Mouse (Mus musculus) kidney, adult 2 months (tissue): Measurements from ENCODE around the gene Zfp64. TPM values are rescaled to one million over a fixed set of nuclear protein-coding genes. Genes with fewer than 3 reads are reported as not detected.
"Not testable (repeated sequence)": the region's sequence is repeated elsewhere in the genome, so short reads cannot be mapped to it uniquely, and the experiment has no call there.

Experiments
- DNase-seq: peaks from one replicate; pipeline ENCODE4 v3.0.0; 2021
- H3K27ac ChIP-seq: fragments of 200-500 bp; 2 replicates; pipeline ENCODE4 v1.5.1; 2012; ENCODE audit warnings: low read depth, low read length, control low read depth, inconsistent platforms; ENCODE audit not compliant: insufficient read depth
- H3K27me3 ChIP-seq: fragments of 200-500 bp; replicated peaks from 2 replicates; pipeline ENCODE4 v1.6.1; 2012; ENCODE audit warnings: mild to moderate bottlenecking, moderate library complexity, low read length, inconsistent platforms; ENCODE audit not compliant: control insufficient read depth, insufficient read depth
- H3K36me3 ChIP-seq: fragments of 200-500 bp; 2 replicates; pipeline ENCODE4 v1.6.1; 2012; ENCODE audit warnings: mild to moderate bottlenecking, moderate library complexity, low read length, inconsistent platforms; ENCODE audit not compliant: control insufficient read depth, insufficient read depth
- H3K4me1 ChIP-seq: fragments of 200-500 bp; 2 replicates; pipeline ENCODE4 v1.6.1; 2011; ENCODE audit warnings: low read length; ENCODE audit not compliant: control insufficient read depth, insufficient read depth
- H3K4me3 ChIP-seq: fragments of 200-500 bp; 2 replicates; pipeline ENCODE4 v1.5.1; 2011; ENCODE audit warnings: mild to moderate bottlenecking, low read depth, low read length, control low read depth; ENCODE audit not compliant: insufficient read depth
- CTCF ChIP-seq: fragments of 200-500 bp; conservative IDR thresholded peaks from 2 replicates; pipeline ENCODE4 v1.5.1; 2011; ENCODE audit warnings: low read depth, mild to moderate bottlenecking, control low read depth, low read length, moderate library complexity, mixed read lengths; ENCODE audit not compliant: insufficient read depth, insufficient read length
- POLR2A ChIP-seq: fragments of 200-500 bp; IDR thresholded peaks from one replicate; pipeline ENCODE4 v1.6.1; 2011; ENCODE audit warnings: low read depth, low read length, control low read depth
- WGBS: fragments of 180-500 bp; shearing (Covaris S2); methylation state at CpG from one replicate; pipeline ENCODE4 v1.1.7; 2018; 5-methylcytosine and 5-hydroxymethylcytosine counted together
- polyA plus RNA-seq: library from polyadenylated mRNA; depleted of rRNA; stranded (reverse); fragments of >200 nt; gene quantifications from 2 replicates; pipeline ENCODE4 v1.2.3, GENCODE M21; 2012

The Zfp64 gene
- polyA plus RNA-seq, 1 experiment: 18.6 TPM

DNA sequence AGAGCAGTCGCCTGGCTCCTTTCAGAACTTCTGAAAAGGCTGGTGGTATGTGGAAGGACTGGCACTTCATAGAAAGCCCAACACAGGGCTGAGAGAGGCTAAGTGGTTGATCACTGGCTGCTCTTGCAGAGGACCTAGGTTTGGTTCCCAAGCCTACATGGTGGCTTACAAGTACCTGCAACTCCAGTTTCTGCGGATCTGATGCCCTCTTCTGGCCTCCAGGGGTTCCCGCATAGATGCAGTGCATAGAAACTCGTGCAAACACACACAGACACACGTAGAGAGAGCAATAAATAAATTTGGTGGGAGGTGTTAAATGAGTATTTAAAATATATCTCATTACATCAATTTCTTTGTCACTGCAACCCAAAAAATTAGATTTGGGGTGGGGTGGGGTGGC, 90.5 kb downstream of the Zfp64 start:
- Histone ChIP-seq H3K27me3 (no peaks in the 10 kb centered on the region), H3K27ac (no peak overlapping the region), H3K4me1 (no peaks in the 10 kb centered on the region), H3K4me3 (no peak overlapping the region), H3K36me3 (no peaks in the 10 kb centered on the region)
- 84% methylated on average over 5 of the region's 5 CpGs for WGBS
- TF ChIP-seq CTCF (no peak), POLR2A (no peak)
- DNase-seq: no peak

DNA sequence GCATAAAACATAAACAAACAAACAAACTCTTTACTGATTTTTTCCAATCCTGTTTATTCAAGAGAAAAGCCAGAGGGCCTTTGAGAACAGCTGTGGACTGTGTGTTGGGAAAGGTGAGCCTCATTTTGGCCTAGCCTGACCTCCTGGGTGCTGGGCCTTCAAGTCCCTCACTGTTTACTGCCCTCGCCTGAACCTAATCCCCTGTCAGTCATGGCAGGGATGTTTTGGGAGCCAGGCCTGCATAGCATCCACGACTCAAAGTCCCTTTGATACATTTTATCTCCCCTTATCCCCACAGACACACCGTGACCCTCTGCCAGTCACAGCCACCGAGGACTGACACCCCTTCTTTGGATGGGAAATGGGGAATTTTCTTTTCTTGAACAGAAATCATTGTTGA, 92.7 kb downstream of the Zfp64 start:
- DNase-seq: no peak
- WGBS: 68% methylated on average over 4 of the region's 4 CpGs
- Histone ChIP-seq H3K27me3 (no peaks in the 10 kb centered on the region), H3K36me3 (no peaks in the 10 kb centered on the region), H3K4me1 (no peaks in the 10 kb centered on the region), H3K4me3 (no peak overlapping the region), H3K27ac (no peak overlapping the region)
- no peak for TF ChIP-seq POLR2A
- TF ChIP-seq CTCF: no peak

DNA sequence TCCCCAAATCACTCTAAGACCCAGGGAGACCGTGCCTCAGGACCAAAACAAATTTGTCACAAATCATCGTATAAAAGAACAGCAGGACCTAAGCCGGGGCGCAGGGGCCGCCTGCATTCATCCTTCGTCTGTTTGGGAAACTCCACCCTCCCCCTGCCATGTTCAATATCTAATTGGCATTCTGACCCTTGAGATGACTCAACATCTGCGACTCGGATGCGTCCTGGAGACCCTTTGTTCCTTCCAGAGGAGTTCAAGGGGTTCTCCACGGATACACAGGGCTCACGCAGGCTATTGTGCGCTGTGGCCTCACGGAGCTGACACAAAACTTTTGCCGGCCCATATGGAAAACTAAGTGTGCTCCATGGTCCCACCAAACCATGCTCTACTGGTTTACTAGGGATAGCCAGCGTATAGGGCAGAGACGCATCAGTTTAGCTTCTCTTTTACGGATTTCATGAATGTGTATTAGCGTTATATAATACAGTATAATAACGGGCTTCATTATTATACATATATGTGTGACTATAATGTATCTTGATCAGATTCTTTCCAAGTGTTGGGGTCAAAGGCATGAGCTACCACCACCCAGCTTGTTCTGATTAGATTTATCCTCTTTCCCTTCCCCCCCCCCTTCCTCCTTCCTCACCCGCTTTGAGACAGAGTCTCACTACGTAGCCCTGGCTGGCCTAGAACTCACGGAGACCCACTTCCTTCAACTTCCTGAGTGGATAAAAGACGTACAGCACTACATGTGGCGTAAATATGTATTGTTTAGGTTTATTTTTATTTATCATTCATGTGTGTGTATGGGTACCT, 94.3 kb downstream of the Zfp64 start:
- Histone ChIP-seq H3K36me3 (no peaks in the 10 kb centered on the region), H3K4me1 (no peaks in the 10 kb centered on the region), H3K27ac (no peak overlapping the region), H3K27me3 (no peaks in the 10 kb centered on the region), H3K4me3 (no peak overlapping the region)
- no peak for DNase-seq
- no peak for TF ChIP-seq POLR2A
- TF ChIP-seq CTCF: no peak
- WGBS: 76% methylated on average over 24 of the region's 24 CpGs

DNA sequence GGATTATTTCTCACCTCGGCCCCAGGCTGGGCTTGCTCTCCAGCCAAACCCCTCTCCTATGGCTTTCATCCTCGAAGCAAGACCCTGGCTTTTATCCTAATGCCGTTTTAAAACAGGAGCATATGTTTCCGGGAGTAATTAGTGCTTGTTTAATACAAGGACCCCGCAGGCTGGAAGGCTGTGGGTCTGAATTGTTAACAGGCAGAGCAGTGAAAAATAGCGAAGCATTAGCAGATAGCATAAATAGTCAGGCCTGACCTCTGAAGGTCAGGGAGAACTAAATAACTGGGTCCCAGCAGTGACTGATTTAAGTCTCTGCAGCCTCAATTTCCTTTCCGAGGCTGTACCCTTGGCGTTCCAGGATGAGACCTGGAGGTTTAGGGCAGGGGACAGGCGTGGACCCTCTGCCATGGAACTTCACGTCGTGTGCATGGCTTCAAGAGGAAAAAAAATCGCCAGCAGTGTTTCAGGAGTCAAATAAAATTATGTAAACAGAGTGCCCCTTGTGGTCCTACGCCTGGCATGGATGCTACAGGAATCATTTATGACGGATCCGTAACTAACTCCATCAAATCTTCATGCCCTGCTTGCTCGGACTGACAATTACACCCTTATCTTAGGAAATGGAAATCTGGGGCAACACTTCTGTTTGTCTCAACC, 95.2 kb downstream of the Zfp64 start:
- H3K4me3 ChIP-seq: no peak overlapping the region
- no peak overlapping the region for H3K27ac ChIP-seq
- no peaks in the 10 kb centered on the region for H3K27me3 ChIP-seq
- no peak for DNase-seq
- no peaks in the 10 kb centered on the region for H3K4me1 ChIP-seq
- H3K36me3 ChIP-seq: no peaks in the 10 kb centered on the region
- TF ChIP-seq CTCF (no peak), POLR2A (no peak)
- 38% methylated on average over 16 of the region's 16 CpGs for WGBS

DNA sequence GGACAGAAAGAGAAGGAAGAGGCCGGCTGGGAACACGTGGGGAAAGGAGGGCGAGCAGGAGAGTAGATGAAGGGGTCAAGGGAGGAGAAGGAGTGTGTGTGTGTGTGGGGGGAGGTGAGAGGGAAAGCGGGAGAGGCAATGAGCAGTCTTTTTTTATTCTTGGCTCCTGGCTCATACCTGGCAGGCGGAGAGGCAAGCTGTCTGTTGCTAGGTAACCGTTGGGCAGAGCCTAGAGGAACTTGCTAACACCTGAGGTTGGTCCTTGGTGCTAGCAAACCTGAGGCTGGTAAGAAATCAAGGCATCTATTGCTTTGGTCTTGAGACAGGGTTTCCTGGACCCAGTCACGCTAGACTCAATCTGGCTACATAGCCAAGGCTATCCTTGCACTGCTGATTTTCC, 98.7 kb downstream of the Zfp64 start:
- TF ChIP-seq CTCF: no peak
- TF ChIP-seq POLR2A: no peak
- WGBS: 47% methylated on average over 7 of the region's 7 CpGs
- DNase-seq: no peak
- Histone ChIP-seq H3K36me3 (no peaks in the 10 kb centered on the region), H3K27me3 (no peaks in the 10 kb centered on the region), H3K4me1 (no peaks in the 10 kb centered on the region), H3K4me3 (no peak overlapping the region), H3K27ac (no peak overlapping the region)

DNA sequence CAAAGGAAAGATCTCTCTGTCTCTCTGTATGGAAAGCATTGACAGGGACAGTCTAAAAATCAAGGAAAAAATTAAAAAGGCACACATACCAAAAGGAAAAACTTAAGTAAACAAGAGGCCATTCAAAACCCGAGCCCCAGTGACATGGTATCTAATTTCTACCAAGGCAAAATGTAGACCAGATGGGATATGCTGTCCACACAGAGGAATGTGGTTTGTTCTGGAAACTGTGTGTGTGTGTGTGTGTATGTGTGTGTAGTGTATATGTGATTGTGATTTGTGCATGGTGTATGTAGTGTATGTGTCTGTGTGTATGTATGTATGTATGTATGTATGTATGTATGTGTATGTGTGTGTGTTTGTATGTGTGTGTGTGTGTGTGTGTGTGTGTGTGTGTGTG, 100.6 kb downstream of the Zfp64 start:
- Histone ChIP-seq H3K27me3 (no peaks in the 10 kb centered on the region), H3K4me3 (no peak overlapping the region), H3K27ac (no peak overlapping the region), H3K36me3 (no peaks in the 10 kb centered on the region), H3K4me1 (no peaks in the 10 kb centered on the region)
- no peak for DNase-seq
- TF ChIP-seq CTCF (no peak), POLR2A (no peak)
- WGBS: 37% methylated on average over 1 of the region's 1 CpGs

DNA sequence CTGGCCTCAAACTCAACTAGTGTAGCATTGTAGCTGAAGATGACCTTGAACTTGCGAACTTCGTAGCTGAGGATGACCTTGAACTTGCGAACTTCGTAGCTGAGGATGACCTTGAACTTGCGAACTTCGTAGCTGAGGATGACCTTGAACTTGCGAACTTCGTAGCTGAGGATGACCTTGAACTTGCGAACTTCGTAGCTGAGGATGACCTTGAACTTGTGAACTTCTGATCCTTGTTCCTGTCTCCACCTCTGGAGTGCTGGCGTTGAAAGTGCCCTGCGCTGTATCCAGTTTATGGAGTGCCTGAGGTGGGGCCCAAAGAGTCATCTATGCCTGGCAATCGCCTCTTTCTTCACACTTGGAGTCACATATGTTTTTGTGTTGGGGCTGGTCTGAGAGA, 101.5 kb downstream of the Zfp64 start:
- H3K4me1 ChIP-seq, H3K27ac ChIP-seq, H3K4me3 ChIP-seq, H3K36me3 ChIP-seq, DNase-seq, H3K27me3 ChIP-seq: not testable (repeated sequence)
- 89% methylated on average over 13 of the region's 13 CpGs for WGBS

DNA sequence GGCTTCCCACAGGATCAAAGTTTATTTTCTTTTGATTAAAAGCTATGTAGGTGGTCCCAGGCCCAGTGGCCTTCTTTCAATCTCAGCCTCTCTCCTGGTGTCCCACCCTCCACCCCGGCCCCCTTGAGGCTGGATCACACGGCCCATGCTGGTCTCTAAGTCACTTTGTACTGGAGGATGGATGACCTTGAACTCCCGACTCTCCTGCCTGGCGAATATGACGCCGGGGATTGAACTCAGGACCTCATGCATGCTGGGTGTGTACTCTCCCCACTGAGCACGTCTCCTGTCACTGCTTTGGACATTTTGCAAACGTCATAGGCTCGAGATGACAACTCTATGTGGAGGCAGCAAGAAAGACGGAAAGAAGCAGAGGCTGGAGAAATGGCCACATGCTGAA, 103.8 kb downstream of the Zfp64 start:
- Histone ChIP-seq H3K27ac (no peak overlapping the region), H3K4me1 (no peaks in the 10 kb centered on the region), H3K27me3 (no peaks in the 10 kb centered on the region), H3K36me3 (no peaks in the 10 kb centered on the region), H3K4me3 (no peak overlapping the region)
- WGBS: 69% methylated on average over 10 of the region's 10 CpGs
- no peak for TF ChIP-seq POLR2A
- TF ChIP-seq CTCF: no peak
- no peak for DNase-seq
